Mouse (Mus musculus): ENCODE measurements around the gene Hist1h2be. TPM values are rescaled to one million over a fixed set of nuclear protein-coding genes. Genes with fewer than 3 reads are reported as not detected.

Gene Hist1h2be
- polyA plus RNA-seq, 1 experiment from 2014 or later: 2.5 TPM

Small RNA genes lying within 50 kb of the gene (microRNA-seq; reads per million reads assigned to microRNA genes)
- gene Gm44297 (ENCODE audit: borderline number of aligned reads) (not detected), gene Gm44359 (ENCODE audit: borderline number of aligned reads) (not detected), gene Gm44394 (ENCODE audit: borderline number of aligned reads) (not detected)

Other genes starting within 250 kb of the Hist1h2be start
- gene Abt1, start 197.3 kb downstream of the Hist1h2be start, polyA plus RNA-seq (2015; fragmentation: Nextera tagmentation; extraction: Ambion mirVana): 13.8 and 15.1 TPM in 2 replicates
- 0.17 and 0.27 TPM in 2 replicates for gene Btn1a1, start 155.2 kb downstream of the Hist1h2be start, polyA plus RNA-seq (2015; fragmentation: Nextera tagmentation; extraction: Ambion mirVana)
- 0.65 and 0.85 TPM in 2 replicates for gene Btn2a2, start 132.3 kb downstream of the Hist1h2be start, polyA plus RNA-seq (2015; fragmentation: Nextera tagmentation; extraction: Ambion mirVana)
- 24.2 and 31.5 TPM in 2 replicates for gene Hist1h4h, start 90.1 kb downstream of the Hist1h2be start, polyA plus RNA-seq (2015; fragmentation: Nextera tagmentation; extraction: Ambion mirVana)
- 32.3 and 49.5 TPM in 2 replicates for gene Hist1h2af, start 87.2 kb downstream of the Hist1h2be start, polyA plus RNA-seq (2015; fragmentation: Nextera tagmentation; extraction: Ambion mirVana)
- gene Hist1h3g, start 85.7 kb downstream of the Hist1h2be start, polyA plus RNA-seq (2015; fragmentation: Nextera tagmentation; extraction: Ambion mirVana): 27.6 and 43.7 TPM in 2 replicates
- 1.6 and 1.9 TPM in 2 replicates for gene Hist1h2bh, start 77.7 kb downstream of the Hist1h2be start, polyA plus RNA-seq (2015; fragmentation: Nextera tagmentation; extraction: Ambion mirVana)
- 4.8 and 9.0 TPM in 2 replicates for gene Hist1h3f, start 77.1 kb downstream of the Hist1h2be start, polyA plus RNA-seq (2015; fragmentation: Nextera tagmentation; extraction: Ambion mirVana)
- 8.9 and 17.7 TPM in 2 replicates for gene Hist1h4f, start 69.5 kb downstream of the Hist1h2be start, polyA plus RNA-seq (2015; fragmentation: Nextera tagmentation; extraction: Ambion mirVana)
- gene Hist1h1d, start 67.9 kb downstream of the Hist1h2be start, polyA plus RNA-seq (2015; fragmentation: Nextera tagmentation; extraction: Ambion mirVana): 1.1 and 1.3 TPM in 2 replicates
- gene Hist1h3e, start 58.8 kb downstream of the Hist1h2be start, polyA plus RNA-seq (2015; fragmentation: Nextera tagmentation; extraction: Ambion mirVana): 16.5 and 20.8 TPM in 2 replicates
- gene Hist1h2ae, start 49.9 kb downstream of the Hist1h2be start, polyA plus RNA-seq (2015; fragmentation: Nextera tagmentation; extraction: Ambion mirVana): 198 and 214 TPM in 2 replicates
- 32.3 and 46.0 TPM in 2 replicates for gene Hist1h2bg, start 49.7 kb downstream of the Hist1h2be start, polyA plus RNA-seq (2015; fragmentation: Nextera tagmentation; extraction: Ambion mirVana)
- 22.7 and 39.0 TPM in 2 replicates for gene Hist1h2bf, start 46.9 kb downstream of the Hist1h2be start, polyA plus RNA-seq (2015; fragmentation: Nextera tagmentation; extraction: Ambion mirVana)
- 7.2 and 11.3 TPM in 2 replicates for gene Hist1h2ad, start 46.7 kb downstream of the Hist1h2be start, polyA plus RNA-seq (2015; fragmentation: Nextera tagmentation; extraction: Ambion mirVana)
- gene Hist1h3d, start 45.4 kb downstream of the Hist1h2be start, polyA plus RNA-seq (2015; fragmentation: Nextera tagmentation; extraction: Ambion mirVana): 9.4 and 13.3 TPM in 2 replicates
- gene Hist1h4d, start 39.5 kb downstream of the Hist1h2be start, polyA plus RNA-seq (2015; fragmentation: Nextera tagmentation; extraction: Ambion mirVana): 273 and 292 TPM in 2 replicates
- gene Hist1h1e, start 1.4 kb upstream of the Hist1h2be start, polyA plus RNA-seq (2015; fragmentation: Nextera tagmentation; extraction: Ambion mirVana): 33.4 and 35.1 TPM in 2 replicates
- 1.6 and 2.0 TPM in 2 replicates for gene Hist1h2ac, start 62.8 kb upstream of the Hist1h2be start, polyA plus RNA-seq (2015; fragmentation: Nextera tagmentation; extraction: Ambion mirVana)
- gene Hist1h2bc, start 63.1 kb upstream of the Hist1h2be start, polyA plus RNA-seq (2015; fragmentation: Nextera tagmentation; extraction: Ambion mirVana): 61.5 and 62.8 TPM in 2 replicates
- gene Hist1h1t, start 74.7 kb upstream of the Hist1h2be start, polyA plus RNA-seq (2015; fragmentation: Nextera tagmentation; extraction: Ambion mirVana): not detected in 2 replicates
- gene Hist1h4c, start 77.3 kb upstream of the Hist1h2be start, polyA plus RNA-seq (2015; fragmentation: Nextera tagmentation; extraction: Ambion mirVana): 22.4 and 29.5 TPM in 2 replicates
- gene Hfe, start 89.7 kb upstream of the Hist1h2be start, polyA plus RNA-seq (2015; fragmentation: Nextera tagmentation; extraction: Ambion mirVana): 9.4 and 9.7 TPM in 2 replicates
- 37.5 and 44.7 TPM in 2 replicates for gene Hist1h1c, start 117.7 kb upstream of the Hist1h2be start, polyA plus RNA-seq (2015; fragmentation: Nextera tagmentation; extraction: Ambion mirVana)
- gene Hist1h3c, start 124.5 kb upstream of the Hist1h2be start, polyA plus RNA-seq (2015; fragmentation: Nextera tagmentation; extraction: Ambion mirVana): 32.0 and 33.1 TPM in 2 replicates
- 10.8 and 12.6 TPM in 2 replicates for gene Hist1h2bb, start 125.6 kb upstream of the Hist1h2be start, polyA plus RNA-seq (2015; fragmentation: Nextera tagmentation; extraction: Ambion mirVana)
- 144 and 155 TPM in 2 replicates for gene Hist1h2ab, start 130.0 kb upstream of the Hist1h2be start, polyA plus RNA-seq (2015; fragmentation: Nextera tagmentation; extraction: Ambion mirVana)
- 45.8 and 78.0 TPM in 2 replicates for gene Hist1h3b, start 131.1 kb upstream of the Hist1h2be start, polyA plus RNA-seq (2015; fragmentation: Nextera tagmentation; extraction: Ambion mirVana)
- 15.5 and 15.6 TPM in 2 replicates for gene Hist1h4b, start 135.9 kb upstream of the Hist1h2be start, polyA plus RNA-seq (2015; fragmentation: Nextera tagmentation; extraction: Ambion mirVana)
- gene Hist1h4a, start 140.1 kb upstream of the Hist1h2be start, polyA plus RNA-seq (2015; fragmentation: Nextera tagmentation; extraction: Ambion mirVana): 1.4 and 3.5 TPM in 2 replicates
- 42.0 and 56.6 TPM in 2 replicates for gene Hist1h3a, start 141.3 kb upstream of the Hist1h2be start, polyA plus RNA-seq (2015; fragmentation: Nextera tagmentation; extraction: Ambion mirVana)
- gene Hist1h1a, start 142.5 kb upstream of the Hist1h2be start, polyA plus RNA-seq (2015; fragmentation: Nextera tagmentation; extraction: Ambion mirVana): 15.8 and 27.4 TPM in 2 replicates
- not detected in 2 replicates for gene Trim38, start 148.8 kb upstream of the Hist1h2be start, polyA plus RNA-seq (2015; fragmentation: Nextera tagmentation; extraction: Ambion mirVana)
- 0.04 TPM in 1 of 2 replicates, not detected in the other for gene Slc17a2, start 185.9 kb upstream of the Hist1h2be start, polyA plus RNA-seq (2015; fragmentation: Nextera tagmentation; extraction: Ambion mirVana)
- gene Slc17a3, start 218.3 kb upstream of the Hist1h2be start, polyA plus RNA-seq (2015; fragmentation: Nextera tagmentation; extraction: Ambion mirVana): not detected in 2 replicates
- 0.09 and 0.13 TPM in 2 replicates for gene Slc17a1, start 246.6 kb upstream of the Hist1h2be start, polyA plus RNA-seq (2015; fragmentation: Nextera tagmentation; extraction: Ambion mirVana)